In genomic region chr10:116810738-116811137, GRCm38 (mm10) we compare ENCODE assay signal across 17 mouse cellular contexts.
A peak's percentile ranks its signal among the peaks of the same experiment; 100 is the strongest.
DNase-seq lines count a peak whose midpoint lies in the region; ATAC-seq lines count a peak whose summit lies in the region.
"Had no signal": no experiment of that assay in that cellular context is flagged by ENCODE, and none has a peak within 500 bp of the region (broad histone marks: within the 10 kb centered on the region; RNA-seq: fewer than 3 reads in every experiment).

No protein-coding gene starts in this region.

- no peak overlapping the region for H3K27ac ChIP-seq in forebrain, embryonic 14.5 days (ENCODE audit: low read depth, low read length)
- H3K27ac ChIP-seq in forebrain, embryonic 15.5 days (replicated peaks) = no peak overlapping the region
- no peak overlapping the region for H3K27ac ChIP-seq in hindbrain, embryonic 15.5 days (replicated peaks)
- no peak overlapping the region for H3K27ac ChIP-seq in hindbrain, embryonic 11.5 days (ENCODE audit: low read depth, low read length)
- H3K27ac ChIP-seq: embryonic facial prominence, embryonic 12.5 days; limb, embryonic 15.5 days had no signal

- no peaks in the 10 kb centered on the region for H3K9me3 ChIP-seq in forebrain, embryonic 14.5 days (replicated peaks; ENCODE audit: control insufficient read depth, low read length)
- no peaks in the 10 kb centered on the region for H3K9me3 ChIP-seq in forebrain, embryonic 15.5 days
- no peaks in the 10 kb centered on the region for H3K9me3 ChIP-seq in hindbrain, embryonic 15.5 days
- no peaks in the 10 kb centered on the region for H3K9me3 ChIP-seq in hindbrain, embryonic 11.5 days (ENCODE audit: control insufficient read depth, low read length)
- H3K9me3 ChIP-seq: embryonic facial prominence, embryonic 12.5 days; limb, embryonic 15.5 days had no signal

- no peaks in the 10 kb centered on the region for H3K36me3 ChIP-seq in forebrain, embryonic 14.5 days (ENCODE audit: control insufficient read depth, insufficient read depth, low read length)
- H3K36me3 ChIP-seq in forebrain, embryonic 15.5 days = no peaks in the 10 kb centered on the region
- no peaks in the 10 kb centered on the region for H3K36me3 ChIP-seq in hindbrain, embryonic 15.5 days
- no peaks in the 10 kb centered on the region for H3K36me3 ChIP-seq in hindbrain, embryonic 11.5 days (ENCODE audit: control insufficient read depth, insufficient read depth, low read length)
- H3K36me3 ChIP-seq: embryonic facial prominence, embryonic 12.5 days; limb, embryonic 15.5 days had no signal

- no peaks in the 10 kb centered on the region for H3K4me1 ChIP-seq in forebrain, embryonic 14.5 days (ENCODE audit: control insufficient read depth, insufficient read depth, low read length)
- peaks cover 3% of the 10 kb centered on the region; the same call in 1 of the 2 replicates for H3K4me1 ChIP-seq in forebrain, embryonic 15.5 days
- peaks cover 6% of the 10 kb centered on the region; the same call in 1 of the 2 replicates for H3K4me1 ChIP-seq in hindbrain, embryonic 15.5 days (replicated peaks)
- H3K4me1 ChIP-seq in hindbrain, embryonic 11.5 days (replicated peaks; ENCODE audit: control insufficient read depth, insufficient read depth, low read length) = no peaks in the 10 kb centered on the region
- H3K4me1 ChIP-seq: megakaryocyte, embryonic 14.5 days had no signal

- ATAC-seq in forebrain, embryonic 14.5 days = peak; percentile 34; the same call in 1 of the 2 replicates
- no peak for ATAC-seq in forebrain, embryonic 15.5 days (replicated peaks)
- peak; percentile 66; the same call in 1 of the 2 replicates for ATAC-seq in hindbrain, embryonic 15.5 days (ENCODE audit: low FRiP score, low read depth)
- ATAC-seq in hindbrain, embryonic 11.5 days (ENCODE audit: low FRiP score) = no peak
- ATAC-seq: midbrain, embryonic 16.5 days had no signal

- WGBS in forebrain, embryonic 14.5 days = 88% methylated on average over 15 of the region's 15 CpGs
- WGBS in forebrain, embryonic 15.5 days = 80% methylated on average over 15 of the region's 15 CpGs
- WGBS in hindbrain, embryonic 15.5 days = 73% methylated on average over 15 of the region's 15 CpGs
- 91% methylated on average over 15 of the region's 15 CpGs for WGBS in hindbrain, embryonic 11.5 days

- no peak for DNase-seq in forebrain, embryonic 14.5 days (ENCODE audit: low spot score)
- no peak for DNase-seq in hindbrain, embryonic 11.5 days (ENCODE audit: low spot score)
- peak; percentile 56 for DNase-seq in right cerebral cortex, adult 18-20 months
- DNase-seq in right cerebral cortex, postnatal 25 days = no peak
- peak; percentile 35 for DNase-seq in telencephalon, adult 2 months (ENCODE audit: low read depth, low spot score)
- no peak for DNase-seq in cerebellum, adult 9-11 months
- DNase-seq: adrenal gland, adult 8-10 months; cerebellum, adult 18-20 months; kidney, adult 8-10 months; kidney, postnatal 4 days; lung, postnatal 10 days had no signal

- no peak overlapping the region for H3K9ac ChIP-seq in forebrain, embryonic 14.5 days (ENCODE audit: low read length)
- H3K9ac ChIP-seq in forebrain, embryonic 15.5 days (replicated peaks) = no peak overlapping the region
- H3K9ac ChIP-seq in hindbrain, embryonic 15.5 days = no peak overlapping the region
- no peak overlapping the region for H3K9ac ChIP-seq in hindbrain, embryonic 11.5 days (ENCODE audit: low read depth, low read length)
- H3K9ac ChIP-seq: limb, embryonic 15.5 days had no signal

- H3K27me3 ChIP-seq in forebrain, embryonic 14.5 days (replicated peaks; ENCODE audit: control insufficient read depth, insufficient read depth, low read length) = no peaks in the 10 kb centered on the region
- H3K27me3 ChIP-seq in forebrain, embryonic 15.5 days = no peaks in the 10 kb centered on the region
- H3K27me3 ChIP-seq in hindbrain, embryonic 15.5 days = no peaks in the 10 kb centered on the region
- H3K27me3 ChIP-seq in hindbrain, embryonic 11.5 days (ENCODE audit: control insufficient read depth, insufficient read depth, low read length) = no peaks in the 10 kb centered on the region
- H3K27me3 ChIP-seq: embryonic facial prominence, embryonic 12.5 days; limb, embryonic 15.5 days; megakaryocyte, embryonic 14.5 days had no signal

- H3K4me2 ChIP-seq in forebrain, embryonic 14.5 days (ENCODE audit: low read length) = no peak overlapping the region
- H3K4me2 ChIP-seq in forebrain, embryonic 15.5 days (replicated peaks) = no peak overlapping the region
- no peak overlapping the region for H3K4me2 ChIP-seq in hindbrain, embryonic 15.5 days
- H3K4me2 ChIP-seq in hindbrain, embryonic 11.5 days (replicated peaks; ENCODE audit: low read depth, low read length) = no peak overlapping the region
- H3K4me2 ChIP-seq: embryonic facial prominence, embryonic 12.5 days; limb, embryonic 15.5 days had no signal

- no peak overlapping the region for H3K4me3 ChIP-seq in forebrain, embryonic 14.5 days (ENCODE audit: low read depth, low read length)
- H3K4me3 ChIP-seq in forebrain, embryonic 15.5 days = no peak overlapping the region
- no peak overlapping the region for H3K4me3 ChIP-seq in hindbrain, embryonic 15.5 days
- H3K4me3 ChIP-seq in hindbrain, embryonic 11.5 days (ENCODE audit: low read depth, low read length) = no peak overlapping the region
- H3K4me3 ChIP-seq: embryonic facial prominence, embryonic 12.5 days; limb, embryonic 15.5 days; megakaryocyte, embryonic 14.5 days had no signal

Comparison
In these comparisons a context has a peak if more than half of its experiments do, and no peak if none do; other contexts are left out.
1. ATAC-seq: peak in forebrain, embryonic 14.5 days (single experiment) and hindbrain, embryonic 15.5 days (single experiment); none in forebrain, embryonic 15.5 days (single experiment) and hindbrain, embryonic 11.5 days (single experiment).
2. DNase-seq: peak in right cerebral cortex, adult 18-20 months (single experiment) and telencephalon, adult 2 months (single experiment); none in forebrain, embryonic 14.5 days (single experiment), hindbrain, embryonic 11.5 days (single experiment), right cerebral cortex, postnatal 25 days (single experiment) and cerebellum, adult 9-11 months (single experiment).